Mouse (Mus musculus): ENCODE data around the gene Rap1gap2. TPM values are rescaled to one million over a fixed set of nuclear protein-coding genes. Genes with fewer than 3 reads are reported as not detected.

Gene Rap1gap2
- total RNA-seq, 2 experiments from 2014 or later: 74.4 to 94.6 TPM

- DNase-seq: no peak
Measured at GRCm38 (mm10) chr11:74457194-74457593, 153.5 kb downstream of the Rap1gap2 start.

GRCm38 (mm10) chr11:74448556-74448955 lies 162.2 kb downstream of the Rap1gap2 start:
- DNase-seq: peak; percentile 56 to 72

- peak in 1 of 2 experiments; percentile 17 for DNase-seq
Measured at GRCm38 (mm10) chr11:74447991-74448403, 162.7 kb downstream of the Rap1gap2 start.

- no peak for DNase-seq
Measured at GRCm38 (mm10) chr11:74445591-74445990, 165.1 kb downstream of the Rap1gap2 start.

GRCm38 (mm10) chr11:74443924-74444256 lies 166.8 kb downstream of the Rap1gap2 start:
- no peak for DNase-seq

- no peak for DNase-seq
Measured at GRCm38 (mm10) chr11:74443147-74443923, 167.4 kb downstream of the Rap1gap2 start.

- DNase-seq: no peak
Measured at GRCm38 (mm10) chr11:74442396-74442795, 168.3 kb downstream of the Rap1gap2 start.

- DNase-seq: no peak
Measured at GRCm38 (mm10) chr11:74440112-74440511, 170.6 kb downstream of the Rap1gap2 start.

- no peak for DNase-seq
Measured at GRCm38 (mm10) chr11:74439202-74439601, 171.5 kb downstream of the Rap1gap2 start.

- peak; percentile 66 to 85 for DNase-seq
Measured at GRCm38 (mm10) chr11:74438249-74438648, 172.5 kb downstream of the Rap1gap2 start.

GRCm38 (mm10) chr11:74435366-74435765 lies 175.3 kb downstream of the Rap1gap2 start:
- DNase-seq: peak in 1 of 2 experiments; percentile 33

GRCm38 (mm10) chr11:74433000-74433399 lies 177.7 kb downstream of the Rap1gap2 start:
- peak; percentile 60 to 80 for DNase-seq

- no peak for DNase-seq
Measured at GRCm38 (mm10) chr11:74429798-74430529, 180.8 kb downstream of the Rap1gap2 start.

GRCm38 (mm10) chr11:74426306-74426705 lies 184.4 kb downstream of the Rap1gap2 start:
- DNase-seq: no peak

- DNase-seq: no peak
Measured at GRCm38 (mm10) chr11:74422019-74422418, 188.7 kb downstream of the Rap1gap2 start.

GRCm38 (mm10) chr11:74421151-74421550 lies 189.6 kb downstream of the Rap1gap2 start:
- DNase-seq: no peak

- DNase-seq: no peak
Measured at GRCm38 (mm10) chr11:74419601-74420000, 191.1 kb downstream of the Rap1gap2 start.

- no peak for DNase-seq
Measured at GRCm38 (mm10) chr11:74415736-74416135, 195.0 kb downstream of the Rap1gap2 start.

GRCm38 (mm10) chr11:74414112-74414511 lies 196.6 kb downstream of the Rap1gap2 start:
- peak in 1 of 2 experiments; percentile 31 for DNase-seq

- DNase-seq: peak; percentile 48 to 52
Measured at GRCm38 (mm10) chr11:74413449-74413972, 197.2 kb downstream of the Rap1gap2 start.

GRCm38 (mm10) chr11:74412462-74412861 lies 198.3 kb downstream of the Rap1gap2 start:
- peak in 1 of 2 experiments; percentile 15 for DNase-seq

- DNase-seq: no peak
Measured at GRCm38 (mm10) chr11:74411943-74412342, 198.8 kb downstream of the Rap1gap2 start.

GRCm38 (mm10) chr11:74409757-74410174 lies 200.9 kb downstream of the Rap1gap2 start:
- DNase-seq: peak; percentile 74 to 79
